Mouse (Mus musculus) megakaryocyte-erythroid progenitor cell, adult 5-6 weeks (primary cell): Measurements from ENCODE around the gene Apol11b. TPM values are rescaled to one million over a fixed set of nuclear protein-coding genes. Genes with fewer than 3 reads are reported as not detected.
"Not testable (repeated sequence)": the region's sequence is repeated elsewhere in the genome, so short reads cannot be mapped to it uniquely, and the experiment has no call there.

Source experiments
- ATAC-seq: replicated peaks from 2 replicates; pipeline ENCODE4 v1.8.0; 2016; ENCODE audit warnings: mild to moderate bottlenecking, inconsistent platforms; ENCODE audit not compliant: severe bottlenecking, poor library complexity, low FRiP score, low TSS enrichment
- total RNA-seq, 2 experiments: library from RNA; stranded (forward) in 1 of 2; stranded (reverse) in 1 of 2; fragments of 200-1000, 215-1000 nt in 1 of 2; fragments of >200 nt in 1 of 2; fragmentation: Nextera tagmentation in 1 of 2; gene quantifications; 2 replicates each; pipeline ENCODE4 v1.2.3; 2014 to 2017

The Apol11b gene
- total RNA-seq (2014; fragmentation: Nextera tagmentation) (not detected in 2 replicates), total RNA-seq (2017) (0.52 TPM in 1 of 2 replicates, not detected in the other)

DNA sequence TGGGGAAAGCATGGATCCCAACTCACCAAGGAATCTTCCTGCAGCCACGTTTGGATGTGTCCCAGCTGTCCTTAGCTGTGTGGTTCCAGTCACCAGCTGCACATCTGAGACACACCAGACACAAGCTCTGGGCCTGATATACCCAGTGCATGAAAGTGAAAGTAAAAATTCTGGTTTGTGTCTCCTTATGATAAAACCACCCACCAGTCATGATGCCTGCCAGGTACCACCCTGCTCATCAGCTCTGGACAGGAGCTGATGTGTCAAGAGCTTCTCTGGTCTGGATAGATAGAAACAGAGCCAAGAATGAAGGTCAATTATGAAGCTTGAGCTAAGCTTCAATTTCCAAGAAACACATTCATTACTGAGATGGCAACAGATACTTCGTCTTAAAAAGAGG, at the start of gene Apol11b:
TSS of gene Apol11b (minus strand) at position 111 of the 400 bp plus-strand sequence.
- peak; percentile 57 for ATAC-seq

DNA sequence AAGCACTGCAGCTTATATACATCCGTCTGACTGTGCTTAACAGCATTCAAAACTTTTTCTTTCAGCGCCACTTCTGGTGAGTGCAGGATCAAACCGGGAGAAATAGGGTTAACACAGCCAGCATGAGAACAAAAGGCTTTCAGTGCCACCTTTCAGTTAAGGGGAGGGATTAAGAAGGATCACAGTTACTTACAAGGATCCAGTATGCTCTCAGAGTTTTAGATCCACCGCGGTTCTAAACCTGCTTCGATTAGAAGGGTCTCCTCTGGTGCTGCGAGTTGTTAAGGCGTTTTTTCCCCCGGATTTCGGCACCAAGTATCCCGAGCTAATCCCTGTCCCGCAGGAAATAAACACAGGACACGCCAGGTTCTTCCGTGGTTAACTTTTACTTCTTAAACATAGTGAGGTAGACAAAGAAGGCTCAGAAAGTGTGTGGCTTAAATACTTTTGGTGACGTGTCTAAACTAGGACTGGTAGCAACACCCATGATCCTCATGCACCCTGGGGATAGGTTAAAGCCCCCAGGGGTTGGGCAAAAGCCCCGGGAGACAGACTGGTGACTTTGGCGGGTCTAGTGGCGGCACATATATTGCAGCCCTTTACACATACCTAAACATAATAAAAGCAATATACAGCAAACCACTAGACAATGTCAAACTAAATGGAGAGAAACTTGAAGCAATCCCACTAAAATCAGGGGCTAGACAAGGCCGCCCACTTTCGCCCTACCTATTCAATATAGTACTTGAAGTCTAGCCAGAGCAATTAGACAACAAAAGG, 48.6 kb upstream of the Apol11b start:
- not testable (repeated sequence) for ATAC-seq

DNA sequence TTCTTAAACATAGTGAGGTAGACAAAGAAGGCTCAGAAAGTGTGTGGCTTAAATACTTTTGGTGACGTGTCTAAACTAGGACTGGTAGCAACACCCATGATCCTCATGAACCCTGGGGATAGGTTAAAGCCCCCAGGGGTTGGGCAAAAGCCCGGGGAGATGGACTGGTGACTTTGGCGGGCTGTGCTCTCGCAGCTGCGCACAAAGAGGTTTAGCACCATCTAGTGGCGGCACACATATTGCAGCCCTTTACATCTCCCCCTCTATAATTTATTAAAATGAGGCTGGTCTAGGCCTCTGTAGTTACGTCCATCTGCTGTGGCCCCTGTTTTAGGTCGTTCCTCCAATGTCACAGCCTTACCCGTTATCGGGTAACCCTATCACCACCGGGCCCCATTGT, 40.9 kb upstream of the Apol11b start:
- not testable (repeated sequence) for ATAC-seq

DNA sequence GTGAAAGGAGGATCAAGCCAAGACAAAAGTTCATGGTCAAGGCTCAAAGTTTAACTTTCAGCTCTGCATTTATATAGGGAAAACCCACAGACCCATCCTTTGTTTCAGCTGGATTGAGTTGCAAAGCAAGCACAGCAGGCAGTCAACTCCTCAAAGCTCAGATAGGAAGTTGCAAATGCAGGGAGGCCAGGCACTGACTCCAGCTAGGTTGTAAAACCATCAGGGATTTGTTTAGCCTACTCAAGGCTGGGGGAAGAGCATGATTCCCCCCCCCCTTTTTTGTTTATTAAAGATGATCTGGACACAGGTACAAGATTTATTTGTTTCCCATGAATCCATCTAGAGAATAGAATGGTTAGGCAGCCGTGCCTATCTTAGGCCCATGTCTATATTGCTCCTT, 31.0 kb upstream of the Apol11b start:
- ATAC-seq: not testable (repeated sequence)

DNA sequence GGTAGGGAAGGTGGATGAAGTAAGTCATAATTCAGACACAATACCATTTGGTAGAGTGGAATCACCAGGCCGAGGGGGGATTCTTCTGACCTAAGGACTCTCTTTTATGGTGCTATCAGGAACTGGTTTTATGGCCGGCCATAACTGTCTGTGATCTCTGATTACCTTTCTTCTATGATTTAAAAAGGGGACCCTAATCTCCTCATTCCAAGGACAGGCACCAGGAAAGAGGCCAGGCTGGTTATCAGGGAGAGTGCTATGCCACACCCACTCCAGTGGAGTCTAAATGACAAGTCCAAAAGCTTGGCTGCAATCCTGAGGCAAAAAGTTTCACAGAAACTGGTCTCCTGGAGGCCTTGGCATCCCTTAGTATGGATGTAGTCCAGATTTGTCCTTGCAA, 18.8 kb upstream of the Apol11b start:
- not testable (repeated sequence) for ATAC-seq

DNA sequence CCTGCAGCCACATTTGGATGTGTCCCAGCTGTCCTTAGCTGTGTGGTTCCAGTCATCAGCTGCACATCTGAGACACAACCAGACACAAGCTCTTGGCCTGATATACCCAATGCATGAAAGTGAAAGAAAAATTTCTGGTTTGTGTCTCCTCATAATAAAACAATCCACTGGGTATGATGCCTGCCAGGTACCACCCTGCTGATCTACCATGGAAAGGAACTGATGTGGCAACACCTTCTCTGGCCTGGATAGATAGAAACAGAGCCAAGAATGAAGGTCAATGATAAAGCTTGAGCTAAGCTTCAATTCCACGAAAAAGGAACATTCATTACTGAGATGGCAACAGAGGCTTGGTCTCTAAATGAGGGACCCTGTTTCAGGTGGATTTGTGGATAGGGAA, 16.7 kb upstream of the Apol11b start:
- not testable (repeated sequence) for ATAC-seq

DNA sequence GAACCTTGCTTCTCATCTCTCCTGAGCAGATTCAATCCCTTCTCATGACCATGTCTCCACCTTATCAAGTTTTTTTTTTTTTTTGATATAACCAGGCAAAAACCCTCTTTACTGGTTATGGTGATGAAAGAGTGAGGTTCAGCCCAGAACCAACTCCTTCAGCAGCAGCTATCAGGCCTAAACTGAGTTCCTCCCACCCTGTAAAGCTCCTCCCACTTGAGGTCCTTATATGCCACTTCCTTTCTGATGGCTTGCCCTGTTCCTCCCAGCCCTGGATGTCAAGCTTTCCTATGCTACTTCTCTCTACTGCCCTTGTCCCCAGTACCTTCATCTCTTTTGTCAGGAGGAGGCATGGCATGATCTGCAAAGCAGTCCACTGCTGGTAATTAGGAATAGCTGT, 8.1 kb upstream of the Apol11b start:
- not testable (repeated sequence) for ATAC-seq

DNA sequence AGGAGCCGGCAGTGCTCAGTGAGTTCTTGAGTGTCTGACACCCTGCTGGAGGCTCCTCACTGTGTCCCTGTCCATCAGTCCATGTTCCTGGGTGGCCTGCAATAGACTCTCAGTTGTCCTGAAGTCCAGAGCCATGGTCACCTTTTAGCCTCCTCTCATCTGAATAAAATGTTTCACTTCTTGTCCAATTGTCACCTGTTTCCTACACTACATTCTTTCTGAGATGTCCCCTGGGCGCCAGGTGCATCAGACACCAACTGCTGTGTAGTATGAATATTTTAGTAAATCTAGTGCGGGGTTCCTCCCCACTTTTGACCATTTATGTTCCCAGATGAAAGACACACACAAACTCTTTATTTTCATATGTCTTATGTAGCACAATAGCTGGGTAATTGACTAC, 13.3 kb downstream of the Apol11b start:
- ATAC-seq: not testable (repeated sequence)

DNA sequence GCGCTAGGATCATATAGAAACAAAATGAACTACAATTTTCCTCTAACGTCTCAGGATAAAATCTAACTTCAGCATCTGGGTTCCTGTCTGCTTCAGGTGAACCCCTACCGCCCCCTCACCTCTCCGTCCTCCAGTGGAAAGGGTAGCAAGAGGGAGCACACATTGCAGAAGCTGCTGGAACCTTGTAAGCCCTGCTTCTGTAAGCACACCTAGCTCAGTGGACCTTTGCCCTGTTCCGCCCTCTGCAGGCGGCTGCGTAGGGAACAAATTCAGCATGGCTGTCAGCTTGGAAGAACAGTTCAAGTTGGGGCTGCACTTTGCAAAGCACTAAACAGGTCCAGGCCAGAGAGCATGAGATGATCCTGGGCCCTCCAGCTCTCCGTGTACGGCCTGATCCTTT, 14.4 kb downstream of the Apol11b start:
- not testable (repeated sequence) for ATAC-seq

DNA sequence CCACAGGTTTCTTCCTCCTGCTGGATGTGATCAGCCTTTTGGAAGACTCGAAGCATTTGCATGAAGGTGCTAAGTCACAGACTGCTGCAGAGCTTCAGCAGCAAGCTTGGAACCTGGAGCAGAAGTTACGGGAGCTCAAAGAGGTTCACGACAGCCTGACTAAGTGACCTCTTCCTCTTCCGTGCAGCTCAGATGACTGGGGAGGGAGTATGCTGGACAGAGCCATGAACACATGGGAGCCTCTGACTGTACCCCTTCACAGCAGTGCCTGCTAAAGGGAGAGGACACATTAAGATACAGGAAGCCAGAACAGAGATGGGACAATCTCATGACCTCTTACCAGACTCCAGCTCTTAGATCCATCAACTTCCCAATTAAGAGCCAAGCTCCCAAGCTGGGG, 16.6 kb downstream of the Apol11b start:
- not testable (repeated sequence) for ATAC-seq

DNA sequence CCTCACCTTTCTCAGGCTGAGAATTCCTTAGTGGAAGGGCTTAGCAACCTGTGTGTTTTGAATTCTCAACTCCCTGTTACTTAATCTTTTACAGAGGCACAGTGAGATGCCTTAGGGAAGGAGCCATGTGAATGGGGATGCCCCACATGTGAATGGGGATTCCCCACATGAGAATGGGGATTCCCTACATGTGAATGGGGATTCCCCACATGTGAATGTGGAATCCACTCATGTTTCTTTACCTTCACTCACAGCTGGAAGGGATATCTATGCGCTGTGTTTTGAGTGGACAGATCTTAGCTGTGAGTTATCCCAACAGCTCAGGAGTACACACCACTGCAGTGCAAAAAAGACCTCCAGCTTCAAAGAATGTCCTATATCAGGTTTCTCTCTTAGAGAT, 18.4 kb downstream of the Apol11b start:
- ATAC-seq: no peak

DNA sequence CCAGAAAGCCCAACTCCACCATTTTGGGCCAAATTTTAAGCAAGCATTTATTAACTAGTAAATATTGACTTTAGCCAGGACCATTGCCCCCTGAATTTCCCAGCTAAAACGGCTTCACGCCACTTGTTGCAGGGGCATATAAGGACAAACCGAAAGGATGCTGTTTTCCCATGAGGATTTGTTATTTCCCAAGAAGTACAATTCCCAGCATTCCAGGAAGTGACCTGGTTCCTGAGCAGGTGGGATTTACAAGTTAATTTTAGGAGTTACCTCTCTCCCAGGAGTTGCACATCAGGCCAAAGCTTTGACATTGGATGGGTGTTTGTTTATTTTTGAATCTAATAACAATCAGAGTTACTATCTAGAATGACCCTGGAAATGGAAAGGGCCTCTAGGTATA, 37.0 kb downstream of the Apol11b start:
- no peak for ATAC-seq

DNA sequence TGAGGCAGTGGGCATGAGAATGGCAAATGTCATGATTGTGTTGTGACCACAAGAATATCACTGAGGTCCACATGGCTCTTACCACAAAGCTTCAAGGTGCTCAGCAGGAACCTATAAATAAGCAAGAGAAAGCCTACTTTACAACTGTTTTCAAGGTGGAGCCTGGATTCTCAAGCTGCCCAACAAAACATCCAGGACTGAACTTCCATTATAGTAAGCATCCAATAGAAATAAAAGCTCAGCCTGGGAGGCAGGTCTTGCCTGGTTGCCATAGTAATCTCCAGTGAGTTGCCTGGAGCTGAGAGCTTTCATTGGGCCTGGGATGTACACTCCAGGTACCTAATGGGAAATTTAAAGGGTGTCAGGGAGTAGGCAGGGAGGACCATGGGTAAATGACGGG, 44.1 kb downstream of the Apol11b start, which contains the start of gene Gm36245:
TSS of gene Gm36245 (plus strand) at position 301 of the 400 bp plus-strand sequence.
- no peak for ATAC-seq

DNA sequence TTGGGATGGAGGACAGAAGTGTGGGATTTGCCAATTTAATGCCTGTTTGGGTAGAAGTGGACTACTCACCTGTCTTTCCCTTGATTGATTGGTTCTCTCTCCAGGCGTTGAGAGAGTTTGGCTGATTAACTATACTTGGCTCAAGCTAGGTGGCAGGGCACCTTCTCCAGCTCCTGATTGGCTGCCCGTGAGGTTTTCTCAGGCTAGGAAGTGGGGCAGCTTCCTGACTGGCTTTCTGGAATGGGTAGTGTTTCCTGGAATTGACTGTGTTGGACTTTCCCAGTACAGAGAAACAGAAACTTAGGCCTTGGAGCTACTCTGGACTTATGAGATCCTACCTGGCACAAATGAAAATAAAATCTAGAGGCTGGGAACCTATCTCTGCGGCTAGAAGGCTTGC, 44.7 kb downstream of the Apol11b start:
- no peak for ATAC-seq

DNA sequence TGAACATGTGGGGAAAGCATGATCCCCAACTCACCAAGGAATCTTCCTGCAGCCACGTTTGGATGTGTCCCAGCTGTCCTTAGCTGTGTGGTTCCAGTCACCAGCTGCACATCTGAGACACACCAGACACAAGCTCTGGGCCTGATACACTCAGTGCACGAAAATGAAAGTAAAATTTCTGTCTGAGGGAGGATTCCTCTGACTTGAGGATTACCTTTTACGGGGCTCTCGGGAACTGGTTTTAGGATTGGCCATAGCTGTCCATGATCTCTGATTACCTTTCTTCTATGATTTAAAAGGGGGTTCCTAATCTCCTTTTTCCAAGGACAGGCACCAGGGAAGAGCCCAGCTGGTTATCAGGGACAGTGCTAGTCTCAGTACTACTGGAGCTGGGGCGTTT, 47.1 kb downstream of the Apol11b start, which contains the start of gene Apol10b:
TSS of gene Apol10b (minus strand) at position 165 of the 400 bp plus-strand sequence.
- ATAC-seq: no peak

DNA sequence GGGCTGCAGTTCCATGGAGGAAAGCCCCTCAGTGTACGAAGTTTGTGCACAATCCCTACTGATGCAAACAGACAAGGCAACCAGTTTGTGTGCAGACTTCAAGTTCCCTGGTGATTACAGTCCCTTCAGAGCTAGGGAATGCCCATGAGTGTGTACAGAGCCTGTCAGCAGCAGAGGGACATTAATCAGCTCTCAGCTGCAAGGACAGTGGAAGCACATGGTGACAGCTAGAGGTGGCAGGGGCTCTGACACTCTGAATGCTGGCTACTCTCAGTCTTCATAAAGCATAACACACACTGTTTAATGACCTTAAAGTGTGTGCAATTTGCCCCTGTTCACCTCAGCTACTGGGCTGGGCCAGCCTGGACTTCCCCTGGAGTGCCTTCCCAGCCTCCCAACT, 49.5 kb downstream of the Apol11b start:
- ATAC-seq: no peak

DNA sequence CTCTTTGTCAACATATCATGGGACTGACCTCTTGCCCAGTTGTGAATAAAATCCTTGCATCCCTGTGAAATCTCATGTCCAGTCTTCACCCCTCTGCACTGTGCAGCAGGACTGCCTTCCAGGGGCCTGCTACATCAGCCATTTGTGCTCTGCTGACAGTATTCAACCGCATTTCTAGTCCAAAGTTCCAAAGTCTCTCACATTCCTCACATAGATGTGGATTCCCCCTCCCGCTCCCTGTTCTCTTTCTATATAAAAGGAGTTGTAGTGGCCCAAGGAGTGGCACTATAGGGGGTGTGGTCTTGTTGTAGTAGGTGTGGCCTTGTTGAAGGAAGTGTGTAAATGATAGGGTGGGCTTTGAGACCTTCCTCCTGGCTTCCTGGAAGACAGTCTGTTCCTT, 52.2 kb downstream of the Apol11b start:
- ATAC-seq: no peak

DNA sequence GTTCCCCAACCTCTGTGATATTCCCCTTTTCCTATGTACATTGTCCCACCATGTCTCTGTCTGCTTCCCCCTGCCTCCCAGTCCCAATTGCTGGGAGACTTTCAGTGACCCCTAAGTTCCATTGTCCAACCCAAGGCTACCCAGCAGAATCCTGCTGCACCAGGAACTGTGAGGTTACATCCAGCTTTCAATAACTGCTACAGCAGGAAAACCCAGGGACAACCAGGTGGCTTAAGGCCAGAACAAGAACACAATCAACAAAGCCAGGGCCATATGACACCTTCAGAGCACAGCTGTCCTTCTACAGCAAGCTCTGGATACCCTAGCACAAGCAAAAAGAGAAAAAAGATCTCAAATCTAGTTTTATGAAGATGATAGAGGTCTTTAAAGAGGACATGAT, 54.1 kb downstream of the Apol11b start:
- no peak for ATAC-seq

DNA sequence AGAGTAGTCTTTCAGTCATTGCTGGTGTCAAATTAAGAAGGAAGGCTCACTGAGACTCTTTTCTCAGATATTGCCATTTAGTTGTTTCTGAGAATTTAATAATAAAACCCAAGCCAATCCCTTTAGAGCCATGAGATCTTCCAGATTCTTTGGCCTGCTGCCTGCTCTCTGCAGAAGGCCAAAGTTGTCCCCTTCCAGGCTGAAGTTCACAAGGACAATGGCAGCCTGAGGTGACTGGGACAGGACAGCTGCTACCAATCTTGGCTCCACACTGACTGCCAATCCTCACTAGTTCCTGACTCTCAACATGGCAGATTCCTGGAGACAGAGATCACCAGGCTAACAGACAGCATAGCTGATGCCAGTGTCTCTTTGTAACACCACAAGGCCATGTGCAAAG, 56.1 kb downstream of the Apol11b start:
- ATAC-seq: no peak
